Mouse (Mus musculus): ENCODE data around the gene 1700012B07Rik. TPM values are rescaled to one million over a fixed set of nuclear protein-coding genes. Genes with fewer than 3 reads are reported as not detected.

1700012B07Rik gene
- total RNA-seq, 4 experiments from 2014 or later: not detected

GRCm38 (mm10) chr11:109846343-109846742, 18.5 kb upstream of the 1700012B07Rik start:
- no peak for DNase-seq (ENCODE audit: low spot score in 2 of 2)

DNA sequence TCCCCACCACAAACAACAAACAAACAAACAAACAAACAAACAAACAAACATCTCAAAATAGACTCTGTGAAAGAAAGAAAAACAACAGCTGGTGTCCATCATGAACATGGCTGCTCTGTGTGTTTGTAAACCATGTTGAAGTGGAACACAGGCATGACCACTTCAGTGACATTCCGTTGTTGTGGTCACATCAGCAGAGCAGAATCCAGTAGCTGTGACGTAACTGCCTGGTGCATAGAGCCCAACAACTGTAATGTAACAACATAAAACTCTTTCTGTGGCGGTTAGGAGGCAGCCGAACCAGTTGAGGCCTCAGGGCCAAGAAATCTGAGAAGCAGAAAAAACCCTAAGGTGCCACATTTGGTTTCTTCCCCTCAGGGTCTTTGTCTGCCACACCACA, 17.8 kb upstream of the 1700012B07Rik start:
- DNase-seq (ENCODE audit: low spot score in 2 of 2): no peak

DNA sequence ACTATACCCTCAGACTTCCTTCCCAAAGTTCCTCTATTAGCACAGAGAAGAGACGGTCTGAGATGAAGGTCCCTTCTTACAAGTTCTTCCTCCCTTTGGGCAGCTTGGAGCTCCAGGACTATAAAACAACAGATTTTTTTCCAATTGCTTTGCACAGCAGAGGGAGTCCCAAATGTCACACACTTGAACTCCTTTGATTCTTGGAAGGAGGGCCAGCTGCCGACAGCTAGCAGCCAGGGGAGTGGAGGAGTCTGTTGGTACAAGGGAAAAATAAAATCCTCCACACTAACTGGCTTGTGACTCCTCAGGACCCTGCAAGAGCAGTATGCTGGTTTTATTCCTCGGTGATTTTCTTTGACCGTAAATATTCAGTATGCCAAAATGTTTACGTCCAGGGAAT, 16.6 kb upstream of the 1700012B07Rik start:
- no peak for DNase-seq (ENCODE audit: low spot score in 2 of 2)

GRCm38 (mm10) chr11:109830368-109830767, 2.5 kb upstream of the 1700012B07Rik start:
- DNase-seq (ENCODE audit: low spot score in 2 of 2): no peak

DNA sequence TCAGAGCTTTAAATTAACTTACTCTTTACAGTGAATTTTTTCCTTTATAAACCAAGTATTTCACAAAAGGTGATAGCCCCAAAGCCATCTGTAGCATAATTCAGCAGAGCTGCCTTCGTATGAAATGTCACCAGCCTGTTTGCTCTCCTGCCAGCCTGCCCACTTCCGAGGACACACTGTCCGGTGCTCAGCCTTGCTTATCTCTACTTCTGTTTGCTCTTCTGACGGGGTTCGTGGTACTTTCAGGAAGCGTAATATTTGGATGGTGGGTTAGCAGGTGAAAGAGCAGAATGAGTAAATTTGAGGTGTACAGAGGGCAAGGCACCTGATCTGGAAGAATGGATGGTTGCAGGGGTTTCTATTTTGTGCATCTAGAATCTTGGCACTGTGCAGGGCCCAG, 5.6 kb downstream of the 1700012B07Rik start:
- no peak for DNase-seq (ENCODE audit: low spot score in 2 of 2)

DNA sequence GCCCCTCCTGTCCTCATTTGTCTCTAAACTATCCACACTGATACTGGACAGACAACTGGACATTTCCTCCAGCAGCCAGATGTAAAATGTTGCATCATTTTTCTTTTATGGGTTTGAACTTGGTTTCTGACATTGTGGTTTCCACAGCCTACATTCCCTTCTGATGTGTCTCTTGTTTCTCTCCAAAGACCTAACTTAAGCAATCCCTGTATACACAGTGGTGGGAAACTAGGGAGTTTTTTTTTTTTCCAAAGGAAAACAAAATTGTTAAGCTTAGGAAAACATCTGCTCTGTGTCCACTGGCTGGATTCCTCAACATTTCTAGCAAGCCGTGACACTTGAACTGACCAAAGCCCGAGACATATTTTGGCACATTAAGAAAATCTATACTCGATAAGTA, 10.4 kb downstream of the 1700012B07Rik start:
- DNase-seq (ENCODE audit: low spot score in 2 of 2): no peak

DNA sequence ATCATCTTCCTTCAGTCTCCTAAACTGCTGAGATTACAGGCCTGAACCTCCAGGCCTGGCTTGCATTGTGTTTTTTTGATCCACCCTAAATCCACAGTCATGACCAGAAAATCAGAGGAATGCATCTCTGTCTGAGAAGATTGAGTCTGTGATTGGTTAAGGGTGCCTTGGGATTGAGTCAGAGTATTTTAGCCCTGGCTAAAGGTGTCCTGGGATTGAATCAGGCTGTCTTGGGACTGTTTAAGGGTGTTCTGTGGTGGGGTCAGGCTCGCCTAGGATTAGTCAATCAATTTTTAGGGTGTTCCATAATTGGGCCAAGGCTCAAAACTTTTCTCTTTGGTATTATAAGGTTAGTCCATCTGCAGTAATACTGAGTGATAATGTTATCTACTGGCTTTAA, 10.9 kb downstream of the 1700012B07Rik start:
- no peak for DNase-seq (ENCODE audit: low spot score in 2 of 2)

- DNase-seq (ENCODE audit: low spot score in 2 of 2): no peak
Measured at GRCm38 (mm10) chr11:109811721-109812120, 16.1 kb downstream of the 1700012B07Rik start.

GRCm38 (mm10) chr11:109809175-109809855, 18.5 kb downstream of the 1700012B07Rik start:
- DNase-seq (ENCODE audit: low spot score in 2 of 2): peak; percentile 36 to 37

- no peak for DNase-seq (ENCODE audit: low spot score in 2 of 2)
Measured at GRCm38 (mm10) chr11:109801515-109801914, 26.3 kb downstream of the 1700012B07Rik start.

DNA sequence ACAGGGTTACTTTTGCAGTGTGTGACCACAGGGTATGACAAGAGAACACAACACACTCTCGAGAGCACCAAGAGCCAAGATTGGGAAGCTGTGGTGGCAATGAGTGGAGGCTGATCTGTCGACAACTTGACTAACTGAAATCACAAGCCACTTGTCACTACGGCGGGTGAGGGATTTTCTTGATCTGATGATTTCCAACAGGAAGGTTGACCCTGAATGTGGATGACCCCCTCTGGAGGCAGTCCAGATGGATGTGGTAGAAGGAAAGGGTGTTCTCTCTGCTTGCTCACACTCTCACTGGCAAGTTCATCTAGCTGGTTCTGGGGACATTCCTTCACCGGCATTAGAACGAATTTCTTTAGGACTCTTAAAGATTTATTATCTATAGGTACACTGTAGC, 30.3 kb downstream of the 1700012B07Rik start:
- DNase-seq (ENCODE audit: low spot score in 2 of 2): no peak

DNA sequence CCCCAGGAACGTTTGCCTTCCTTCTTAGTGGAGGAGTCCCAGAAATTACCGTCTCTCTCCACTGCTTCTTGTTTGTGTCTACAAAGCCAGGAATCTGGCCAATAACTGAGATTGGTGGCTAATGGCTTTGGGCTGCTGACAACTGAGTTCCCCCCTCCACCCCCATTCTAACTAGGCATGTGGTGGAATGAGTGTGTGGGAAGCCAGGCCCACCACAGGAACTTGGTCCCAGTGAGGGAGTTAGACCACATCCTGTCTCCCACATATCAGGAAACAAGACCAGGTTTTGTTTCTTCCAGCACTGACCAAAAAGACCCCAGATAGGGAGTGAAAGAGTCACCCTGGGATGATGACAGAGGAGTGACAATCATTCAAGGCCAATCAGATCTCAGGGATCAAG, 32.3 kb downstream of the 1700012B07Rik start:
- DNase-seq (ENCODE audit: low spot score in 2 of 2): no peak

DNA sequence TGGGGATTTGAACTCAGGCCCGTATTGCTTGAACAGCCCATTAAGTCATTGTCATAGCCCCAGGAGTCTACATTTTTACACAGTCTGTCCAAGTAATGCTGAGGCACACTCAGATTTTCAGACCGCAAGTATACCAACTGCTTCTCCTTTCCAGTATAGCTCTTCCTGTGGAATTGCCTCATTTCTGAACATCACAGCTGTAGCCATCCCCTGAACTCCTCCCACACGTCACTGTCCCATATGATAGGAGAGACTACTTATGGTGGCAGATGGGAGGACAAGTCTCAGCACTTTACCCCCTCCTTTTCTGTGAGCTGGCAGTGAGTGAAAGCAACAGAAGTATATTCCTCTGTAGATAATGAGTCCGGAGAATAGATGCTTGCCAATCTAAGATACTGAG, 34.3 kb downstream of the 1700012B07Rik start:
- no peak for DNase-seq (ENCODE audit: low spot score in 2 of 2)

DNA sequence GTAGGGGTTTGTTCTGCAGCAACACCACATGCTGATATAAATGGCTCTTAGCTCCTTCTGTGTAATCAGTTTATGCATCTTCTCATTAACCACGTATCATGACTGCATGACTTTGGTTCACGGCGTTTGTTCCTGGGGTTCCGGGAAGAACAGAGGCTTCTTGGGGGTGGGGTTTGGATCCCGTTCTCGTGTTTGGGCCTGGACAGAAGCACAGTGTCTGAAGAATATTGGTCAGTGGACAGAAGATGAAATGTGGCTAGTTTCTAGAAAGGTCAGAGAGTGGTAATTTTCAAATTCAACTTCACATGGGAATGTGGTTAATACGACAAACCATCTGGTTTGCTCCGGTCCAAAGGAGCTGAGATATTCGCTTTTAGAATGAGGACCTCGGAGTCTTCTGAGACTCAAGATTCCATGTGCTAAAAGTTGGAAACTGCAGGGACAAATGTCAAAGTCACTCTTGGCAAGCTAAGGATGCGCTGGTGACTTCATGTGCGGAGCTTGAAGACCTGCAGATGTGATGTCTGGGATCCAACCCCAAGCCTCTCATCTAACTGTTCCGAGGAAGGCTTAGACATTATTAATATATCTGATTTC, 35.3 kb downstream of the 1700012B07Rik start:
- DNase-seq (ENCODE audit: low spot score in 2 of 2): no peak

- DNase-seq (ENCODE audit: low spot score in 2 of 2): no peak
Measured at GRCm38 (mm10) chr11:109791965-109792364, 35.9 kb downstream of the 1700012B07Rik start.

GRCm38 (mm10) chr11:109790221-109790620, 37.6 kb downstream of the 1700012B07Rik start:
- no peak for DNase-seq (ENCODE audit: low spot score in 2 of 2)

- peak; percentile 8 to 19 for DNase-seq (ENCODE audit: low spot score in 2 of 2)
Measured at GRCm38 (mm10) chr11:109785392-109785791, 42.5 kb downstream of the 1700012B07Rik start.

- DNase-seq (ENCODE audit: low spot score in 2 of 2): no peak
Measured at GRCm38 (mm10) chr11:109771381-109771780, 56.5 kb downstream of the 1700012B07Rik start.

DNA sequence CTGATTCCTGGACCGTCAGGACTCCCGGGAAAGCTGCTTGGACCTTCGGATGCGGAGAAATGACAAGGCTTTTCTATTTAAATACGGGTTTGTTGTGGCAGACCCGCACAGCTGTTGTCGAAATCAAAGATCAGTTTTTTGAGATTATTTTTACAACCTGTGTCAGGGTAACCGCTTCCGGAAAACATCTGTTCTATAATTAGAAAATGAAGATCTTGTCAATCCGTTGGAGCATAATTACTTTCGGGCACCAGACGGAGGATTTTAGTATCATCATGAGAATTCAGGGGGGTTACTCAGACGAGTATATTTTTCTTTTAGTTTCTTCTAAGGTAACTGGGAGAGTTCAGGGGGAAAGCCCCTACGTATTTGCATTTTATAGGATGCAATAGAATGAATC, 57.7 kb downstream of the 1700012B07Rik start:
- no peak for DNase-seq (ENCODE audit: low spot score in 2 of 2)

DNA sequence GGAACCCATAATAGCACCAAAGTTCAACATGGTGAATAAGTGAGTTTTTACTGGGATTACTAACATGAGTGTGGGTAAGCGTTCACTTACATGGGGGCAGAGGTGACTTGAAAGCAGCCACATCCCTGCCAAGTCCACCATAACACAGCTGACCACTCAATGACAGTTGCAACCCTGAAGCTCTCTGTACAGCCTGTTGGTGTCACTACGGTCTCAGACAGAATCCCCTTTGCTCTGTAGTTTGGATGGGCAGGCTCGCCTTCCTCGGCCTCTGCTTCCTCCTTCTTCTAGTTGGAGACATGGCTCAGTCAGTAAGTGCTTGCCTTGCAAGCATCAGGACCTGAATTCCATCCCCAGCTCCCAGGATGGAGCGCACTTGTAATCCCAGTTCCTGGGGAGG, 58.8 kb downstream of the 1700012B07Rik start:
- no peak for DNase-seq (ENCODE audit: low spot score in 2 of 2)

- no peak for DNase-seq (ENCODE audit: low spot score in 2 of 2)
Measured at GRCm38 (mm10) chr11:109760063-109760462, 67.8 kb downstream of the 1700012B07Rik start.

DNA sequence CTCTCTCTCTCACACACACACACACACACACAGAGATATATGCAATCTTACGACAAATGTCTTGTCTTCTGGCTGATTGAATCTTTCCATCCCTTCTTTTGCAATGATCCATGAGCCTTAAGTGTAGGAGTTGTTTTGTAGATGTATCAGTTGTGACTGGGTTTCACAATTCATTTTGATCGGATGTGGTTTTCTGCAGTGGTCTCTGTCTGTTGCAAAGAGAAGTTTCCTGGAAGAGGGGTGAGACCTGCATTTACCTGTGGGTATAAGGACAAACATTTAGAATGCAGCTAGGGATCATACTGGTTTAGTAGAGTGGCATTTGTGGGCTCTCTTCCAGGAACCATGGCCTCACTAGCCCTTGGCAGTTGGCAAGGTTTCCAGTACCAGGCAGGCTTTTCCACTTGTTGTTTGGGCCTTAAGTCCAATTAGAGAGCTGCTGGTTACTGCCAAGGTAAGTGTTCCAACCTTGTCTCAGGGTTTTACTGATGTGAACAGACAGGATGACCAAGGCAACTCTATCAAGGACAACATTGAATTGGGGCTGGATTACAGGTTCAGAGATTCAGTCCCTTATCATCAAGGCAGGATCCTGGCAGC, 69.1 kb downstream of the 1700012B07Rik start:
- DNase-seq (ENCODE audit: low spot score in 2 of 2): no peak

DNA sequence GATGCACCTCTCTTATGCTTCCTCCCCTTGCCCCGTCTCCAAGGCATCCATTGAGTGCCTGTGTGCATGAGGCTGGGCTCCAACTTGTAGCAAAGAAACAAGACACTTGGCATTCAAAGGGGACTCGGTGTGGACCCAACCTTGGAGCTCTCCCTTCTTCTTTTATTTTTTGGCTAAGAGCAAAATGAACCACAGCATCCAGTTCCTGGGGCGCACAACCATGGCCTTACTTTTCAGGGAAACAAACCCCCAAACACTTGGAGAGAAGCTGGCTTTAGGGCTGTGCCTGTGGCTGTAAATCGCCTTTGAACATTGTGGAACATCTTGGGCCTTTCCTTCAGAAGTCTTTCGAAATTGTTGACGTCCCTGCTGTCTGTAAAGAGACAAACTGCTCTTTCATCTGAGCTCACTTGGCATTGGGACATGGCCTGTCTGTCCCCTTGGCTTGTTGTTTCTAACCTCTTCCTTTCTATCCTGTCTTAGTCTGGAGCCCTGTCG, 73.7 kb downstream of the 1700012B07Rik start:
- DNase-seq (ENCODE audit: low spot score in 2 of 2): peak; percentile 44 to 78

Data from layer of hippocampus, adult 8-10 months (tissue).